Mouse (Mus musculus) kidney, embryonic 14.5 days (tissue): Measurements from ENCODE around the gene Tenm4. TPM values are rescaled to one million over a fixed set of nuclear protein-coding genes. Genes with fewer than 3 reads are reported as not detected.

ENCODE experiments used
- ATAC-seq: fragments of 200-750 bp; cut with Nextera tagmentation; 2 replicates; pipeline ENCODE4 v1.8.0; 2017; ENCODE audit warnings: moderate number of reproducible peaks, mild to moderate bottlenecking, moderate TSS enrichment, moderate library complexity; ENCODE audit not compliant: low FRiP score, low TSS enrichment
- H3K27ac ChIP-seq: fragments of 300-500 bp; sonication (generic); 2 replicates; pipeline ENCODE4 v1.5.1; 2014; ENCODE audit warnings: low read depth, mild to moderate bottlenecking, low read length, moderate library complexity, mixed read lengths
- H3K27me3 ChIP-seq: fragments of 300-500 bp; sonication (generic); 2 replicates; pipeline ENCODE4 v1.6.1; 2014; ENCODE audit warnings: mild to moderate bottlenecking, low read length; ENCODE audit not compliant: control insufficient read depth, insufficient read depth
- H3K36me3 ChIP-seq: fragments of 300-500 bp; sonication (generic); 2 replicates; pipeline ENCODE4 v1.6.1; 2014; ENCODE audit warnings: low read length, mixed read lengths; ENCODE audit not compliant: control insufficient read depth, insufficient read depth
- H3K4me1 ChIP-seq: fragments of 300-500 bp; sonication (generic); 2 replicates; pipeline ENCODE4 v1.6.1; 2014; ENCODE audit warnings: low read length, mixed read lengths; ENCODE audit not compliant: control insufficient read depth, insufficient read depth
- H3K4me2 ChIP-seq: fragments of 300-500 bp; sonication (generic); replicated peaks from 2 replicates; pipeline ENCODE4 v1.6.1; 2014; ENCODE audit warnings: low read depth, mild to moderate bottlenecking, low read length
- H3K4me3 ChIP-seq: fragments of 300-500 bp; sonication (generic); 2 replicates; pipeline ENCODE4 v1.5.1; 2014; ENCODE audit warnings: mild to moderate bottlenecking, low read length
- H3K9ac ChIP-seq: fragments of 300-500 bp; sonication (generic); 2 replicates; pipeline ENCODE4 v1.6.1; 2014; ENCODE audit warnings: low read depth, mild to moderate bottlenecking, low read length, moderate library complexity
- H3K9me3 ChIP-seq: fragments of 300-500 bp; sonication (generic); 2 replicates; pipeline ENCODE4 v1.6.1; 2016; ENCODE audit warnings: low read length; ENCODE audit not compliant: control insufficient read depth
- WGBS: fragments of 180-500 bp; shearing (Covaris S2); extraction: QIAGEN DNeasy Blood & Tissue Kit; methylation state at CpG from one replicate; pipeline ENCODE4 v1.1.7; 2014; 5-methylcytosine and 5-hydroxymethylcytosine counted together
- polyA plus RNA-seq: library from polyadenylated mRNA; unstranded; fragments of >200 nt; fragmentation: Nextera tagmentation; extraction: Ambion mirVana; gene quantifications from 2 replicates; pipeline ENCODE4 v1.2.1, GENCODE M21; 2014

Gene Tenm4
- polyA plus RNA-seq, 1 experiment from 2014 or later: 51.0 TPM

DNA sequence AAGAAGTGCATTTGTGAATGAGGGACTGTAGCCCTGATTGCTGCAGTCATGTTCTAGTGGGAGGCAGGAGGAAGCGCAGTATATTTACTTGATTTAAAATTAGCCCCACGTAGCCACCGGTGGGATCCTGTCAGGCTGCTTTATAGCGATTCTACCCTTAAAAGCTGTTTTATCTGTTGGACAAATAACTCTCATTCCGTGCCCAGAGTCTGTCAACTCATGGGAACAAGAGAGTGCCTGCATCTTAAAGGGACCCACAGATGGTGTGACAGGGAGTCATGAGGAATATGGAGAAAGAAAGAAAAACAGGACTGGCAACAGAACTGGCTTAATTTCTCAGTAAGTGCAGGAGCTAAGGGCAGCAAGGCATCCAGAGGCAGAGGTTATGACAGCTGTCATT lies 549.4 kb downstream of the Tenm4 start:
- H3K9me3 ChIP-seq: no peaks in the 10 kb centered on the region
- no peak overlapping the region for H3K4me2 ChIP-seq
- H3K4me3 ChIP-seq: no peak overlapping the region
- no peak overlapping the region for H3K9ac ChIP-seq
- no peak for ATAC-seq
- H3K27me3 ChIP-seq: no peaks in the 10 kb centered on the region
- H3K27ac ChIP-seq: no peak overlapping the region
- H3K4me1 ChIP-seq: no peaks in the 10 kb centered on the region
- WGBS: 56% methylated on average over 5 of the region's 5 CpGs
- H3K36me3 ChIP-seq: 0 out of 2 replicates have a peak, but pooled peaks cover 2% of the 10 kb centered on the region

DNA sequence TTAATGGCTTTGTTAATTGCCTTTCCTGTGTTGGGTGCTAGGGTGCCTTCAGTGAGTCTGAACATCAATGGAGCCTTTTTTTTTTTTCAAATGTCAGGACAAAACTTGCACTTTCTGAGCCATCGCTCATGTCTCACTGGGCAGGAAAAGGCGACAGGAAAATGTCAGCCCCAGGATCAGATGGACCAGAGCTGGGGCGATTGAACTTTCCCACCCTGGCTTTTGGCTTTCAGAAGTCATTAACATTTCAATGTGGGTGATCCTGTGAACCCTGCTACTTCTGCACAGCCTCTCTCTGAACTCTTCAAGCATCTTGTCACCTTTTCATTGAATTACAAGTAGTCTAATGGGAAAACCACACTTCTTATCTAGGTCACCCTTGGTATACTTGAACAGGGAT lies 551.8 kb downstream of the Tenm4 start:
- no peak overlapping the region for H3K4me3 ChIP-seq
- no peaks in the 10 kb centered on the region for H3K9me3 ChIP-seq
- no peaks in the 10 kb centered on the region for H3K4me1 ChIP-seq
- H3K27ac ChIP-seq: no peak overlapping the region
- H3K36me3 ChIP-seq: 0 out of 2 replicates have a peak, but pooled peaks cover 6% of the 10 kb centered on the region
- no peak overlapping the region for H3K9ac ChIP-seq
- no peak for ATAC-seq
- H3K27me3 ChIP-seq: no peaks in the 10 kb centered on the region
- WGBS: 42% methylated on average over 3 of the region's 3 CpGs
- no peak overlapping the region for H3K4me2 ChIP-seq

DNA sequence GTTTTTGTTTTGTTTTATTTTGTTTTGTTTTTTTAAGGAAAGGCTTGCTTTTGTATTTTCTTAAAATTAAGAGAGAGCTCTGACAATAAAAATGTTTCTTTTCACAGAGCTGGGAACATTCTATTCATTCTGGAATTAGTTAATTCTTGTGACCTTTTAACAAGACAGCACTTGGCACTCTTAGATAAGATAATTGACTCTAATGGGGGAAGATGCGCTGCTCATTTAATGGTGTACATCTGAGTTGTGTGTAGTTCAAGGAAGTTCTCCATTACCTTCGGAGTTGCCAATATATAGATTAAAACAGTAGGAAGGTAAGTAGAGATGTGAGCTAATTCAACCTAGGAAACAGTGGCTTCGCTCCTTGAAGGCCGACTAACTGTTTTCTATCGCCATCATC lies 554.6 kb downstream of the Tenm4 start:
- Histone ChIP-seq H3K4me3 (no peak overlapping the region), H3K4me1 (no peaks in the 10 kb centered on the region), H3K27ac (no peak overlapping the region), H3K27me3 (no peaks in the 10 kb centered on the region), H3K4me2 (no peak overlapping the region), H3K36me3 (peaks cover 6% of the 10 kb centered on the region; the same call in 1 of the 2 replicates), H3K9ac (no peak overlapping the region), H3K9me3 (no peaks in the 10 kb centered on the region)
- WGBS: 96% methylated on average over 5 of the region's 5 CpGs
- no peak for ATAC-seq

DNA sequence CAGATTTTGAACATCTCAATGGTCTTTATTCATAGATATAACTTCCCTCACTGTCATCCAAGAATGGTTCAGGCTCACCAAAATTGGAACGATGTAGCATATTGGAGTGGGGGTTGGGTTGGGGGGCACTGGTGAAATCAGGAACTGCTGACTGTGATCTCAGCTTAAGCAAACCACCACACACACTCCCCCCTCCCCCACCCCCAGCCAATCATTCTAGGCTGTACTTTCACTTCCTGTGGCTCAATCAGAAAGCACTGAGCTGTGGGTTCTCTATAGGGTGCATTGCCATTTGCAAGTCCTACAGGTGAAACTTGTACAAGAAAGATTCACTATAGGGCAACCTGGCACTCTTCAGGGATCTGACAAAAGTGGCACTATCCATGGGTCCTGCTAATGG lies 559.3 kb downstream of the Tenm4 start:
- H3K36me3 ChIP-seq: peaks cover 4% of the 10 kb centered on the region; the same call in 1 of the 2 replicates
- no peak for ATAC-seq
- no peak overlapping the region for H3K4me2 ChIP-seq
- H3K4me1 ChIP-seq: no peaks in the 10 kb centered on the region
- no peak overlapping the region for H3K9ac ChIP-seq
- no peak overlapping the region for H3K4me3 ChIP-seq
- H3K27me3 ChIP-seq: no peaks in the 10 kb centered on the region
- H3K9me3 ChIP-seq: no peaks in the 10 kb centered on the region
- WGBS: 96% methylated on average over 1 of the region's 1 CpGs
- H3K27ac ChIP-seq: no peak overlapping the region

DNA sequence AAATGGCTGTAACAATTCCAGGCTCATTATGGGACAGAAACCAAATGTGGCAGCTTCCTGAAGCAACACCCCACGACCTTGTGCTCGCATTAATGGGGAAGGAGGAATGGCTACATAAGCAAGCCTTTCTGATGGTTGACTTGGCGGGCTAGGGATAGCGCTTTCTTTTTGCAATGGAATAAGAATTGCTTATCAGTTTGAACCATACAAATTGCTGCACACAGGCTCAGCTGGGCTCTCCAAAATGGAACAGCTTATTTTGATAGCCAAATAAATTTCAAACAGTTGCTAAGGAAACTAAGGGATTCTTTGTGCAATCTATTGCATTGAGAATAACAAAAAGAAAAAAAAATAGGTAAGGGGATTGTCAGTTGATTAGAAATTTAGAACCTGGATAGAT lies 560.9 kb downstream of the Tenm4 start:
- no peak for ATAC-seq
- Histone ChIP-seq H3K9ac (no peak overlapping the region), H3K36me3 (peaks cover under 1% of the 10 kb centered on the region; the same call in 1 of the 2 replicates), H3K9me3 (no peaks in the 10 kb centered on the region), H3K4me1 (no peaks in the 10 kb centered on the region), H3K27ac (no peak overlapping the region), H3K4me2 (no peak overlapping the region), H3K4me3 (no peak overlapping the region), H3K27me3 (no peaks in the 10 kb centered on the region)
- 87% methylated on average over 4 of the region's 4 CpGs for whole genome bisulfite sequencing

DNA sequence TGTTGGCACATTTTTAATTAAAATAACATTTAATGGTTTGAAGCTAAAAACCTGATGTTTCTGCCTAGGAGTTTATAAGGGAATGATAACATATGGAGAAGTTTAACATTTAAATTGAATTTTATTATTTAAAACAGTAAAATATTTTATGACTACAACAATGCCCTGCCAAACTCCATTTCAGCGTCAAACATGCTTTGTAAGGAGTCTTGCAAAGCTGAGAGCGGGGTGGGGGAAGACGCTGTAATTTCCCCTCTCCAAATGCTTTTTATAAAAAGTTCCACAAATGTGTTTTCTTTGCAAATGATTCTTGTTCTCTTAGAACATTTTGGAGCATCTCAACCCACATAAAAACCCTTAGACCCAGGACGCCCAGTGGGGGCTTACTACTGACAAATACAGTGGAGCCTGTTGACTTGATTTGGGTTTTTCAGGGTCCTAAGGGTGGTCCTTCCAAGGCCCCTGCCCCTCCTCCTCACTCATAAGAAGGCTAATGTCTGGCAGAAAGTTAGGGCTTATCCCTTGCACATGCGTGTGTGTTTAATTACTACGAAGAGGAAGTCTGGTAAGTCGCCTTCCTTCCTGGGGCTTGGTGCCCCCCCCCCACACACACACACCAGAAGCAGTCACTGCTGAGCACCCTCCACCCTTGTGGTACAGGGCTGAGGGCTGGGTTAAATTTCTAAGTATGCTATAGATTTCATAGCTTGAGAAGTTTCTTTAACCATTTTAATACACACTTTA lies 563.4 kb downstream of the Tenm4 start:
- WGBS: 67% methylated on average over 7 of the region's 7 CpGs
- Histone ChIP-seq H3K9me3 (no peaks in the 10 kb centered on the region), H3K4me3 (no peak overlapping the region), H3K4me2 (no peak overlapping the region), H3K36me3 (peaks cover 9% of the 10 kb centered on the region; the same call in 1 of the 2 replicates), H3K27ac (no peak overlapping the region), H3K4me1 (0 out of 2 replicates have a peak, but pooled peaks cover under 1% of the 10 kb centered on the region), H3K27me3 (no peaks in the 10 kb centered on the region), H3K9ac (no peak overlapping the region)
- no peak for ATAC-seq

DNA sequence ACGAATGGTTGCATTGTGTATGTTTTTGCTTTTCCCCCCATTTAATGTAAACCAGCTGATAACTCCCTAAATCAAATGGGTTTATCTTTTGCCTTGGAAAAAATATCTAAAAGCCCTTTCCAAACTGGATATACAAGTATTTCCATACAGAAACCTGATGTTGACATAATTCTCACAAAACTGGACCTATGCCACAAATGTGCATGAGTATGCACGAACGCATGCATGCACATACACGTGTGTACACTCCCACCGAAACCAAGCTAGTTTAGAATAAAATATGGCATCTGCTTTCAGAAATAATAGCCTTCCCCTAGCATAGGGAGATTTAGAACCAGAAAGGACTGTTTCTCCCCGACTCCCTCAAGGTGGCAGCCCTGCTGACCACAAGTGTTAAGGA lies 569.6 kb downstream of the Tenm4 start:
- Histone ChIP-seq H3K27ac (no peak overlapping the region), H3K4me2 (no peak overlapping the region), H3K4me3 (no peak overlapping the region), H3K27me3 (no peaks in the 10 kb centered on the region), H3K9ac (no peak overlapping the region), H3K9me3 (no peaks in the 10 kb centered on the region), H3K36me3 (peaks cover 9% of the 10 kb centered on the region; the same call in 1 of the 2 replicates), H3K4me1 (peaks cover 15% of the 10 kb centered on the region)
- ATAC-seq: no peak
- 54% methylated on average over 6 of the region's 6 CpGs for WGBS

DNA sequence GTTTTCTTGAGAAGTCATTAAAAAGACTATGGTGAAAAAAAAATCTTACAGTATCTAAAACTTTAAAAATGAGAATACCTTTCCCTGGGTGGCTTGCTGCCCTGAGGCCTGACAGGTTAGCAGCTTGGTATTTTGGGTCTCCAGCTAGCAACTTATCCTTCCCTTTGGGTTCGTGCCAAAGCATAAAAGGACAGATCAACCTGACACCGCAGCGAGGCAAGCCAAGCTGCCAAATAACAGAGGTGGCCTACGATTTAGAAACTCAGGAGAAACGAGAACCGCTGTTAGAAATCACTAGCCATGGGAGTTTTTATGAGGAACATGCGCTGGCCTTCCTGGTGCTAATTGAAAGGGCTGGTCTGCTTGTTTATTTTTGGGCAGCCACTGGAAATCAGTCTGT lies 571.2 kb downstream of the Tenm4 start:
- Histone ChIP-seq H3K27ac (no peak overlapping the region), H3K9me3 (no peaks in the 10 kb centered on the region), H3K27me3 (no peaks in the 10 kb centered on the region), H3K36me3 (peaks cover 5% of the 10 kb centered on the region; the same call in 1 of the 2 replicates), H3K4me3 (no peak overlapping the region), H3K4me1 (peaks cover 21% of the 10 kb centered on the region), H3K9ac (no peak overlapping the region), H3K4me2 (no peak overlapping the region)
- WGBS: 21% methylated on average over 7 of the region's 7 CpGs
- ATAC-seq: no peak

DNA sequence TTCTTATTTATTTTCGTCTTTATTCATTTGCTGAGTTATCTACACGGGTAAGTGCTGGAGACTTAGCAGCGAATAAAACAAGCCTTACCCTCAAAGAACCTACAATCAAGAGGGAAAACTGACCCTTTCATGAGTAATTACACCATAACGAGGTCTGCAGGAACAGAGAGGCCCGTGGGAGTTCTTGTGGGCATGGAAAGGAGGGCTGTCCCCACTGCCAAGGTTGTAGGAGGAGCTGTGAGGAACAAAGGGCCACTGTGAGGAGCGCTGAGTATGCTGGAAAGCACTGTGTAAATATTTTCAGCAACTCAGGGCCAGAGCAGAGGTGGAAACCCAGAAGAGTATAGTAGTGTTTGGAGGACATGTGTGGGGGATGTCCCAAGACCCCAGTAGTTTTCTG lies 574.9 kb downstream of the Tenm4 start:
- ATAC-seq: peak; percentile 77
- Histone ChIP-seq H3K4me2 (no peak overlapping the region), H3K9me3 (no peaks in the 10 kb centered on the region), H3K27ac (peak overlapping the region; percentile 67; the same call in 1 of the 2 replicates), H3K36me3 (no peaks in the 10 kb centered on the region), H3K4me3 (no peak overlapping the region), H3K9ac (no peak overlapping the region), H3K27me3 (no peaks in the 10 kb centered on the region), H3K4me1 (peaks cover 21% of the 10 kb centered on the region)
- 13% methylated on average over 6 of the region's 6 CpGs for WGBS
